ENCODE assay signal across 26 mouse cellular contexts in genomic region chr8:45329206-45329980, GRCm38 (mm10). TPM values are rescaled to one million over a fixed set of nuclear protein-coding genes. Genes with fewer than 3 reads are reported as not detected.
DNase-seq lines count a peak whose midpoint lies in the region; ATAC-seq lines count a peak whose summit lies in the region.
"Had no signal": no experiment of that assay in that cellular context is flagged by ENCODE, and none has a peak within 500 bp of the region (broad histone marks: within the 10 kb centered on the region; RNA-seq: fewer than 3 reads in every experiment).

No protein-coding gene starts in this region.

- H3K4me1 ChIP-seq in intestine, embryonic 14.5 days (replicated peaks; ENCODE audit: control insufficient read depth, insufficient read depth, low read length) = no peaks in the 10 kb centered on the region
- no peaks in the 10 kb centered on the region for H3K4me1 ChIP-seq in intestine, embryonic 15.5 days (replicated peaks)

- WGBS in intestine, embryonic 14.5 days = 90% methylated on average over 6 of the region's 6 CpGs
- 90% methylated on average over 6 of the region's 6 CpGs for WGBS in intestine, embryonic 15.5 days

- ATAC-seq in intestine, embryonic 14.5 days (replicated peaks; ENCODE audit: low FRiP score, low TSS enrichment, low read depth) = no peak
- ATAC-seq in intestine, embryonic 15.5 days = no peak
- ATAC-seq: forebrain, embryonic 14.5 days; intestine, postnatal 0 days had no signal

- H3K4me2 ChIP-seq in intestine, embryonic 14.5 days (ENCODE audit: low read length) = no peak overlapping the region
- H3K4me2 ChIP-seq in intestine, embryonic 15.5 days (replicated peaks) = no peak overlapping the region
- H3K4me2 ChIP-seq: embryonic facial prominence, embryonic 13.5 days; heart, embryonic 15.5 days; hindbrain, embryonic 15.5 days; kidney, embryonic 15.5 days; limb, embryonic 12.5 days; liver, embryonic 13.5 days; lung, embryonic 15.5 days; neural tube, embryonic 12.5 days had no signal

- H3K36me3 ChIP-seq in intestine, embryonic 14.5 days (ENCODE audit: control insufficient read depth, insufficient read depth, low read length) = no peaks in the 10 kb centered on the region
- H3K36me3 ChIP-seq in intestine, embryonic 15.5 days = no peaks in the 10 kb centered on the region
- H3K36me3 ChIP-seq: embryonic facial prominence, embryonic 13.5 days; heart, embryonic 15.5 days; hindbrain, embryonic 15.5 days; kidney, embryonic 15.5 days; limb, embryonic 12.5 days; liver, embryonic 13.5 days; lung, embryonic 15.5 days; neural tube, embryonic 12.5 days had no signal

- H3K27ac ChIP-seq in intestine, embryonic 14.5 days (ENCODE audit: low read depth) = no peak overlapping the region
- H3K27ac ChIP-seq in intestine, embryonic 15.5 days = no peak overlapping the region
- H3K27ac ChIP-seq: embryonic facial prominence, embryonic 13.5 days; heart, embryonic 15.5 days; hindbrain, embryonic 15.5 days; kidney, embryonic 15.5 days; limb, embryonic 12.5 days; liver, embryonic 13.5 days; lung, embryonic 15.5 days; neural tube, embryonic 12.5 days had no signal

- no peak overlapping the region for H3K4me3 ChIP-seq in intestine, embryonic 14.5 days (ENCODE audit: low read depth, low read length)
- H3K4me3 ChIP-seq in intestine, embryonic 15.5 days (replicated peaks) = no peak overlapping the region
- H3K4me3 ChIP-seq: embryonic facial prominence, embryonic 13.5 days; heart, embryonic 15.5 days; hindbrain, embryonic 15.5 days; kidney, embryonic 15.5 days; limb, embryonic 12.5 days; liver, embryonic 13.5 days; lung, embryonic 15.5 days; neural tube, embryonic 12.5 days had no signal

- no peaks in the 10 kb centered on the region for H3K9me3 ChIP-seq in intestine, embryonic 14.5 days (ENCODE audit: control insufficient read depth, low read length)
- no peaks in the 10 kb centered on the region for H3K9me3 ChIP-seq in intestine, embryonic 15.5 days
- H3K9me3 ChIP-seq: embryonic facial prominence, embryonic 13.5 days; heart, embryonic 15.5 days; hindbrain, embryonic 15.5 days; kidney, embryonic 15.5 days; limb, embryonic 12.5 days; liver, embryonic 13.5 days; lung, embryonic 15.5 days; neural tube, embryonic 12.5 days had no signal

- H3K27me3 ChIP-seq in intestine, embryonic 14.5 days (replicated peaks; ENCODE audit: control insufficient read depth, insufficient read depth, low read length) = 0 out of 2 replicates have a peak, but pooled peaks cover 3% of the 10 kb centered on the region
- no peaks in the 10 kb centered on the region for H3K27me3 ChIP-seq in intestine, embryonic 15.5 days (replicated peaks)
- H3K27me3 ChIP-seq: heart, embryonic 15.5 days; kidney, embryonic 15.5 days; limb, embryonic 12.5 days; liver, embryonic 13.5 days; lung, embryonic 15.5 days; neural tube, embryonic 12.5 days had no signal

- DNase-seq in intestine, embryonic 14.5 days (ENCODE audit: low spot score) = peak; percentile 29
- peak; percentile 44 for DNase-seq in fibroblast of lung, adult 2 months (ENCODE audit: low read depth)
- peak; percentile 8 for DNase-seq in lung, postnatal 14 days
- no peak for DNase-seq in neural tube, embryonic 10.5 days (ENCODE audit: extremely low spot score, low spot score)
- no peak for DNase-seq in kidney, postnatal 10 days
- no peak for DNase-seq in thymus, postnatal 10 days (ENCODE audit: low spot score in 2 of 2)
- DNase-seq: cerebellum, adult 2 months; cerebellum, postnatal 25 days; kidney, postnatal 4 days; liver, embryonic 13.5 days; midbrain, embryonic 14.5 days; retina, postnatal 1 day; right cerebral cortex, postnatal 25 days; thymus, postnatal 25 days had no signal

- H3K9ac ChIP-seq in intestine, embryonic 14.5 days (ENCODE audit: low read length) = no peak overlapping the region
- H3K9ac ChIP-seq in intestine, embryonic 15.5 days = no peak overlapping the region
- H3K9ac ChIP-seq: embryonic facial prominence, embryonic 13.5 days; heart, embryonic 15.5 days; hindbrain, embryonic 15.5 days; kidney, embryonic 15.5 days; limb, embryonic 12.5 days; liver, embryonic 13.5 days; lung, embryonic 15.5 days; neural tube, embryonic 12.5 days had no signal

RNA-seq across cellular contexts. Expression of gene Cyp4v3, which starts 3.6 kb away (rescaled TPM):
- polyA plus RNA-seq in intestine, embryonic 14.5 days (2014; fragmentation: Nextera tagmentation; extraction: Ambion mirVana) = 1.4 and 1.6 TPM in 2 replicates
- 1.3 and 1.8 TPM in 2 replicates for polyA plus RNA-seq in intestine, embryonic 15.5 days (2015; fragmentation: Nextera tagmentation; extraction: Ambion mirVana)

RNA-seq across cellular contexts. Expression of gene Gm45753, which starts 21.1 kb away (rescaled TPM):
- polyA plus RNA-seq in intestine, embryonic 14.5 days (2014; fragmentation: Nextera tagmentation; extraction: Ambion mirVana) = not detected in 2 replicates
- 0.18 and 0.39 TPM in 2 replicates for polyA plus RNA-seq in intestine, embryonic 15.5 days (2015; fragmentation: Nextera tagmentation; extraction: Ambion mirVana)
- polyA plus RNA-seq: C2C12; cerebellum, adult 2 months; embryonic facial prominence, embryonic 13.5 days; forebrain, embryonic 14.5 days; heart, embryonic 15.5 days; hindbrain, embryonic 15.5 days; intestine, postnatal 0 days; limb, embryonic 12.5 days; lung, embryonic 15.5 days; midbrain, embryonic 14.5 days; neural tube, embryonic 12.5 days; stomach, embryonic 14.5 days had no signal

RNA-seq across cellular contexts. Expression of gene Klkb1, which starts 34.7 kb away (rescaled TPM):
- not detected in 2 replicates for polyA plus RNA-seq in intestine, embryonic 14.5 days (2014; fragmentation: Nextera tagmentation; extraction: Ambion mirVana)
- polyA plus RNA-seq in intestine, embryonic 15.5 days (2015; fragmentation: Nextera tagmentation; extraction: Ambion mirVana) = 0.08 and 0.11 TPM in 2 replicates
- polyA plus RNA-seq: C2C12; forebrain, embryonic 14.5 days; heart, embryonic 15.5 days; intestine, postnatal 0 days; limb, embryonic 12.5 days; lung, embryonic 15.5 days; midbrain, embryonic 14.5 days; neural tube, embryonic 12.5 days; stomach, embryonic 14.5 days had no signal

RNA-seq across cellular contexts. Expression of gene Fam149a, which starts 52.7 kb away (rescaled TPM):
- polyA plus RNA-seq in intestine, embryonic 14.5 days (2014; fragmentation: Nextera tagmentation; extraction: Ambion mirVana) = 12.5 and 15.8 TPM in 2 replicates
- 10.4 and 10.7 TPM in 2 replicates for polyA plus RNA-seq in intestine, embryonic 15.5 days (2015; fragmentation: Nextera tagmentation; extraction: Ambion mirVana)

Comparison
In these comparisons a context has a peak if more than half of its experiments do, and no peak if none do; other contexts are left out.
1. DNase-seq: peak in intestine, embryonic 14.5 days (single experiment), fibroblast of lung, adult 2 months (single experiment) and lung, postnatal 14 days (single experiment); none in neural tube, embryonic 10.5 days (single experiment), kidney, postnatal 10 days (single experiment) and thymus, postnatal 10 days (0 of 2).